Mouse (Mus musculus): ENCODE data around the gene Lrmda. TPM values are rescaled to one million over a fixed set of nuclear protein-coding genes. Genes with fewer than 3 reads are reported as not detected.

Gene Lrmda
- polyA plus RNA-seq, 1 experiment: 0.51 TPM

DNA sequence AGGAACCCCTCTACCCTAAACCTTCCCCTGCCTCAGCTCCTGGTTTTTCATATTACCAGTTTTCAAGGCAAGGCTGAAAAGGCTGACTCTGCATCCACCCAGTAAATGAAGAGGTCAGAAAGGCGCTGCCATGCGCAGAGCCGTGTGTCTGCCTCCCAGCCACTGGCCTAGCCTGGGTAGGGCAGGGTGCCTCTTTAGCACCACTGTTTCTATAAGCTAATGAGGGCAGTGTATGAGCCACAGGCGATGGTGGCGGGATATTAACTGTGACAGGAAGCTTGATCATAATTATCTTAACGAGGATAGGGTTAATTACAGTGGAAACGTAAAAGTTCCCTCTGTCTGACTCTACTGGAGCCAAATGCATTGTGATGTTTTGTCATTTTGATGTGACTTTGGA lies 554.1 kb downstream of the Lrmda start:
- Histone ChIP-seq H3K36me3 (ENCODE audit: control insufficient read depth, insufficient read depth, low read length) (no peaks in the 10 kb centered on the region), H3K27me3 (ENCODE audit: control insufficient read depth, insufficient read depth, low read length) (no peaks in the 10 kb centered on the region), H3K4me1 (replicated peaks; ENCODE audit: control insufficient read depth, insufficient read depth, low read length) (no peaks in the 10 kb centered on the region), H3K27ac (ENCODE audit: control insufficient read depth, insufficient read depth, low read length) (no peak overlapping the region), H3K4me3 (ENCODE audit: control insufficient read depth, insufficient read depth, low read length) (no peak overlapping the region)
- WGBS: 93% methylated on average over 7 of the region's 7 CpGs
- TF ChIP-seq CTCF (IDR thresholded peaks at IDR 0.05; ENCODE audit: borderline replicate concordance, control insufficient read depth, extremely low read depth, insufficient read depth, low read length, poor library complexity) (no peak), POLR2A (IDR thresholded peaks at IDR 0.05; ENCODE audit: control insufficient read depth, extremely low read depth, insufficient read depth, low read length, poor library complexity) (no peak)
- no peak for DNase-seq

DNA sequence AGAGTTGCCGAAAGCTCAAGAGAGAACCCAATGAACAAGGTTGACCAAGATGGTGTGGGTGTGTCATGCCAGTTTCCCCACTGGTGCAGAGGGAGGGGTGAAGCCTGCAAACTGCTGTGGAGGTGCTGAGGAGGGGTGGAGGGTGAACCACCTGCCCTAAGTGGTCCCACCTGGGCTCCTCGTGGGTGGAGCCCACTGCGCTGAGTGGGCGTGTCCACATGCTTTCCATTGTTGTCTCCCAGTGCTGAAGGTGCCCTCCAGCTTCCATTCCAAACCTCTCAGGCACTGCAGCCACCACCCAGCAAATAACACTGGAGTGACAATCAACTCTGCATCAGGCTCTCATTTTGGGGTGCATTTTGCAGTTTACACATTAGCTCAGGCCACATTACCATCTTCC lies 554.5 kb downstream of the Lrmda start:
- no peaks in the 10 kb centered on the region for H3K4me1 ChIP-seq (replicated peaks; ENCODE audit: control insufficient read depth, insufficient read depth, low read length)
- H3K36me3 ChIP-seq (ENCODE audit: control insufficient read depth, insufficient read depth, low read length): no peaks in the 10 kb centered on the region
- TF ChIP-seq CTCF (IDR thresholded peaks at IDR 0.05; ENCODE audit: borderline replicate concordance, control insufficient read depth, extremely low read depth, insufficient read depth, low read length, poor library complexity) (no peak), POLR2A (IDR thresholded peaks at IDR 0.05; ENCODE audit: control insufficient read depth, extremely low read depth, insufficient read depth, low read length, poor library complexity) (no peak)
- DNase-seq: no peak
- H3K27ac ChIP-seq (ENCODE audit: control insufficient read depth, insufficient read depth, low read length): no peak overlapping the region
- H3K27me3 ChIP-seq (ENCODE audit: control insufficient read depth, insufficient read depth, low read length): no peaks in the 10 kb centered on the region
- WGBS: 91% methylated on average over 4 of the region's 4 CpGs
- H3K4me3 ChIP-seq (ENCODE audit: control insufficient read depth, insufficient read depth, low read length): no peak overlapping the region

DNA sequence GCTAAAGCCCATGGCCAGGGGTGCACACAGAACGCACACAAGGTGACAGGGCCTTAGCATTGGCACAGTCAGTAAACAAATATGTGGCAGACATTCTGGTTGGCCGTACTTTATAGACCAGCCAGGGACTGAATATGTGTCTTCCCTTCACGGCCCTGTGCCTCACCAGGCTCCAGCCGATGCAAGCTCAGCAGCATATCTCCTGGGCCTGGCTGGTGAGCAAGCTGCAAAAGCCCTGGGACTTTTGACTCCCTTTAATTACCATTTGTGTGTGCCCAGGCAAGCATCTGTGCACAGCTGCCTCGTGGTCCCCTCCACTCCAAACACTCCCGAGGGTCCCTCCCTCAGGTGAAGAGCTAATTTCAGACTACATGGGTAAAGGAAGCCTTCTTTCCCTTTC lies 556.9 kb downstream of the Lrmda start:
- TF ChIP-seq POLR2A (IDR thresholded peaks at IDR 0.05; ENCODE audit: control insufficient read depth, extremely low read depth, insufficient read depth, low read length, poor library complexity) (no peak), CTCF (IDR thresholded peaks at IDR 0.05; ENCODE audit: borderline replicate concordance, control insufficient read depth, extremely low read depth, insufficient read depth, low read length, poor library complexity) (no peak)
- 81% methylated on average over 6 of the region's 6 CpGs for WGBS
- no peak for DNase-seq
- Histone ChIP-seq H3K36me3 (ENCODE audit: control insufficient read depth, insufficient read depth, low read length) (no peaks in the 10 kb centered on the region), H3K4me1 (replicated peaks; ENCODE audit: control insufficient read depth, insufficient read depth, low read length) (no peaks in the 10 kb centered on the region), H3K4me3 (ENCODE audit: control insufficient read depth, insufficient read depth, low read length) (no peak overlapping the region), H3K27ac (ENCODE audit: control insufficient read depth, insufficient read depth, low read length) (no peak overlapping the region), H3K27me3 (ENCODE audit: control insufficient read depth, insufficient read depth, low read length) (no peaks in the 10 kb centered on the region)

DNA sequence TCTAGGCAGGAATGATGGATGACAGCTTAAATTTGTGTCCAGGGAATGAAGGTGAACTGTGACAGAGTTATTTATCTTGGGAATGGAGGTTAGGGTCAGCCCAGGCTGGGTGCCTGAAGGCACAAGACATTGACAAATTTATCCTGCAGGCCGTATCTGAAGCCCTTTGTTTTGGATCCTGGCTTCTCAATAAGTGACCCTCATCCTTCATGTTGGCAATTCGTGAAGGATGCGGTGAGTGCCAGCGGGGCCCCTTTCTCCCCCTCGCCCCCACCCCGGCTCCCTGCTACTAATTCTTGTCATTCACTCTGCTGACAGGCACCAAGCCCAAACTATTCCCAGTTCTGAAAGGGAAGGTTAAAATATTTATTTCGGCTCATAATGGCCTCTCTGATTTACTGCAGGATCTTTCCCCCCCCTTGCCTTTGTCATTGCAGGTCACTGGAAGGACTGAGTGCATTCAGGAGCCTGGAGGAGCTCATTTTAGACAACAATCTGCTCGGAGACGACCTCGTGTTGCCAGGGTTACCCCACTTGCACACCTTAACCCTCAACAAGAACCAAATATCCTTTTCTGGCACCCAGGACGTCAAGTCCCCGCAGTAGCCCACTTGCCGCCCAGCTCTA lies 558.0 kb downstream of the Lrmda start:
- Histone ChIP-seq H3K27ac (ENCODE audit: control insufficient read depth, insufficient read depth, low read length) (no peak overlapping the region), H3K36me3 (ENCODE audit: control insufficient read depth, insufficient read depth, low read length) (no peaks in the 10 kb centered on the region), H3K27me3 (ENCODE audit: control insufficient read depth, insufficient read depth, low read length) (no peaks in the 10 kb centered on the region), H3K4me1 (replicated peaks; ENCODE audit: control insufficient read depth, insufficient read depth, low read length) (no peaks in the 10 kb centered on the region), H3K4me3 (ENCODE audit: control insufficient read depth, insufficient read depth, low read length) (no peak overlapping the region)
- no peak for TF ChIP-seq CTCF (IDR thresholded peaks at IDR 0.05; ENCODE audit: borderline replicate concordance, control insufficient read depth, extremely low read depth, insufficient read depth, low read length, poor library complexity)
- no peak for TF ChIP-seq POLR2A (IDR thresholded peaks at IDR 0.05; ENCODE audit: control insufficient read depth, extremely low read depth, insufficient read depth, low read length, poor library complexity)
- 83% methylated on average over 13 of the region's 13 CpGs for WGBS
- no peak for DNase-seq

DNA sequence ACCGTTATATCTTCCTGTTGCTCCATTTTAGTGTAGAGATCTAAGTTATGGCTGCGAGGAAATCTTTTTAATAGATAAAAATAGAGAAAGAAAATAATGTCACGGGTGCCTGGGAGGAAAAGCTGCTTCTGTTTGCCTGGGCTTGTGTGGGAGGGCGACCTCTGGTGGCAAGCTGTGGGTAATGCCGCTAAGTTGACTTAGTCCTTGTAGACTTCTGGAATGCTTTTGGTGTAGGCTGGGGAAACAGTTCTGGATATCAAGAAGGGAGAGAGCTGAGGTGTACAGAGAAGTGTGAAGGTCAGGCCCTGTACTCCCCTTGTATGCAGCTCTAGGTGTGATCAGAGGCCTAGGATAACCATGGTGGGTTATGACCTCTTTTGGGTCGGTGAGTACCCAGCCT lies 558.7 kb downstream of the Lrmda start:
- no peak overlapping the region for H3K27ac ChIP-seq (ENCODE audit: control insufficient read depth, insufficient read depth, low read length)
- WGBS: 17% methylated on average over 6 of the region's 6 CpGs
- H3K36me3 ChIP-seq (ENCODE audit: control insufficient read depth, insufficient read depth, low read length): no peaks in the 10 kb centered on the region
- no peaks in the 10 kb centered on the region for H3K27me3 ChIP-seq (ENCODE audit: control insufficient read depth, insufficient read depth, low read length)
- no peaks in the 10 kb centered on the region for H3K4me1 ChIP-seq (replicated peaks; ENCODE audit: control insufficient read depth, insufficient read depth, low read length)
- peak; percentile 68 for DNase-seq
- TF ChIP-seq POLR2A (IDR thresholded peaks at IDR 0.05; ENCODE audit: control insufficient read depth, extremely low read depth, insufficient read depth, low read length, poor library complexity) (no peak), CTCF (IDR thresholded peaks at IDR 0.05; ENCODE audit: borderline replicate concordance, control insufficient read depth, extremely low read depth, insufficient read depth, low read length, poor library complexity) (peak; percentile 62; the same call in 1 of the 2 replicates)
- H3K4me3 ChIP-seq (ENCODE audit: control insufficient read depth, insufficient read depth, low read length): no peak overlapping the region

DNA sequence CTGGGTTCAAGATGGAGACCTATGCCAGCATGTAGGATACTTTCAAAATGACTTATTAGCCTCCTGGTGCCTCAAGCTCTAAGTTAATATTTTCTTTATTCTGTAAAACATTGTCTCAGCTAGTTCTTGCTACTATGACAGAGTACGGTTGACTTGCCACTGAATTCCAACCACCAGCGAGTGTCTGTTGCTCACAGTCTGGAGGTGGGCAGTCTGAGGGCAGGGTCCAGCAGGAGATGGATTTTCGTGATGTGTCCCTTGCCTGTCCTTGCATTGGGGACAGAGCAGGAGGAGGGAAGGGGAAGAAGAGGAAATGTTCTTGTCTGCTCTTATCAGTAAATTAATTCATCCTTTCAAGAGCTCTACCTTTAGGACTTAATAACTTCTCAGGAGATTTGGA lies 559.5 kb downstream of the Lrmda start:
- Histone ChIP-seq H3K4me1 (replicated peaks; ENCODE audit: control insufficient read depth, insufficient read depth, low read length) (no peaks in the 10 kb centered on the region), H3K27me3 (ENCODE audit: control insufficient read depth, insufficient read depth, low read length) (no peaks in the 10 kb centered on the region), H3K4me3 (ENCODE audit: control insufficient read depth, insufficient read depth, low read length) (no peak overlapping the region), H3K27ac (ENCODE audit: control insufficient read depth, insufficient read depth, low read length) (no peak overlapping the region), H3K36me3 (ENCODE audit: control insufficient read depth, insufficient read depth, low read length) (no peaks in the 10 kb centered on the region)
- 94% methylated on average over 3 of the region's 3 CpGs for WGBS
- DNase-seq: no peak
- TF ChIP-seq POLR2A (IDR thresholded peaks at IDR 0.05; ENCODE audit: control insufficient read depth, extremely low read depth, insufficient read depth, low read length, poor library complexity) (no peak), CTCF (IDR thresholded peaks at IDR 0.05; ENCODE audit: borderline replicate concordance, control insufficient read depth, extremely low read depth, insufficient read depth, low read length, poor library complexity) (no peak)

DNA sequence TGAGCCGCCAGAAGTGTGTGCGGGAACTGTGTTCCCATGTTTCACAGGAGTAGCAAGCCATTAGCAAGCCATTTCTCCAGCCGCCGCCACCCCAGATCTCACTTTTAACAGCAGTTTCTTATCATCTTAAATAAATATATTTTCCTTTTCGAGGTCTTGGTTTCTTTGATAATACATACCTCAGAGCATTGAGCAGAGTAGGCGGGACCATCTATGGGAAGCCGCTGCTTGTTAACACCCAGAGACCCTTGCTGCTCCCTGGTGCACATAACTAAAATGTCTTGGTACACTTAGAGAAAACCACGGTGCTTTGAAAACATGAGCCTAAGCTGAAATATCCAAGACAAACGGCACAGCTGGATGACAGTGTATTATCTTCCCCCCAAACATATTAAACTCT lies 562.6 kb downstream of the Lrmda start:
- WGBS: 94% methylated on average over 9 of the region's 9 CpGs
- no peak for TF ChIP-seq POLR2A (IDR thresholded peaks at IDR 0.05; ENCODE audit: control insufficient read depth, extremely low read depth, insufficient read depth, low read length, poor library complexity)
- TF ChIP-seq CTCF (IDR thresholded peaks at IDR 0.05; ENCODE audit: borderline replicate concordance, control insufficient read depth, extremely low read depth, insufficient read depth, low read length, poor library complexity): no peak
- H3K27me3 ChIP-seq (ENCODE audit: control insufficient read depth, insufficient read depth, low read length): no peaks in the 10 kb centered on the region
- no peaks in the 10 kb centered on the region for H3K4me1 ChIP-seq (replicated peaks; ENCODE audit: control insufficient read depth, insufficient read depth, low read length)
- no peaks in the 10 kb centered on the region for H3K36me3 ChIP-seq (ENCODE audit: control insufficient read depth, insufficient read depth, low read length)
- DNase-seq: no peak
- no peak overlapping the region for H3K27ac ChIP-seq (ENCODE audit: control insufficient read depth, insufficient read depth, low read length)
- no peak overlapping the region for H3K4me3 ChIP-seq (ENCODE audit: control insufficient read depth, insufficient read depth, low read length)
